Mouse (Mus musculus): ENCODE data around the gene Grm3. TPM values are rescaled to one million over a fixed set of nuclear protein-coding genes. Genes with fewer than 3 reads are reported as not detected.

Grm3 gene
- polyA plus RNA-seq, 1 experiment = not detected

DNA sequence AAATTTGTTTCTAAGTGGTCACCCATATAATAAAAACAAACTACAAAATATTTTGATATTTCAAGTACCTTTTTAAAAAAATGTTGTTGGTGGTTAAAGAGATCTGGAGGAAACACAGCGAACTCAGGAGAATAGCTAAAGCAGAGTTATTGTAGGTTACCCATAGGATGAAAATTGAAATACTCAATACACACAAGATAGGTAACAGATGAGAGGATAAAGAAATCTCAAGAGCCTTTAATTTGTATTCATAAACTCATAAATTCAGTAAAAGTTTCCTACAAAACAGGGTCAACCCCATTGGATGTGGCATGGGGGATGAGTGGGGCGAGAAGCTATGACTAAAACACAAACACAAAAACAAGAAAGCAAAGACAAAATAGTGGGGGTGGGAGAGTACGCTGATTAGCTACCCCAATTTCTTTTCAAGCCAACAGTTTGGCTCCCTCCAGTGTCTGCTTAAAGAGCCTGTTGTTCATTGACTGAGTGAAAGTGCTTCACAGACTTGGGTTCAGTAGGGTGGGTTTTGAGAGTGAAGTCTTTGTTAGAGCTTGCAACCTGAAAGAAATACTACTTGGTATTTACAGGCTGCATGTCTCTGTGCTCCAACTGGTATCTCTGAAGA, 21.5 kb downstream of the Grm3 start:
- WGBS = 46% methylated on average over 3 of the region's 3 CpGs
- Histone ChIP-seq H3K4me1 (ENCODE audit: control insufficient read depth, insufficient read depth, low read length) (no peaks in the 10 kb centered on the region), H3K4me3 (replicated peaks; ENCODE audit: extremely low read depth, low read depth, low read length) (no peak overlapping the region)
- DNase-seq = no peak
- TF ChIP-seq CTCF (IDR thresholded peaks at IDR 0.05; ENCODE audit: insufficient read depth, low read length) (no peak), POLR2A (IDR thresholded peaks at IDR 0.05; ENCODE audit: borderline replicate concordance, extremely low read depth, low read depth, low read length) (no peak)

DNA sequence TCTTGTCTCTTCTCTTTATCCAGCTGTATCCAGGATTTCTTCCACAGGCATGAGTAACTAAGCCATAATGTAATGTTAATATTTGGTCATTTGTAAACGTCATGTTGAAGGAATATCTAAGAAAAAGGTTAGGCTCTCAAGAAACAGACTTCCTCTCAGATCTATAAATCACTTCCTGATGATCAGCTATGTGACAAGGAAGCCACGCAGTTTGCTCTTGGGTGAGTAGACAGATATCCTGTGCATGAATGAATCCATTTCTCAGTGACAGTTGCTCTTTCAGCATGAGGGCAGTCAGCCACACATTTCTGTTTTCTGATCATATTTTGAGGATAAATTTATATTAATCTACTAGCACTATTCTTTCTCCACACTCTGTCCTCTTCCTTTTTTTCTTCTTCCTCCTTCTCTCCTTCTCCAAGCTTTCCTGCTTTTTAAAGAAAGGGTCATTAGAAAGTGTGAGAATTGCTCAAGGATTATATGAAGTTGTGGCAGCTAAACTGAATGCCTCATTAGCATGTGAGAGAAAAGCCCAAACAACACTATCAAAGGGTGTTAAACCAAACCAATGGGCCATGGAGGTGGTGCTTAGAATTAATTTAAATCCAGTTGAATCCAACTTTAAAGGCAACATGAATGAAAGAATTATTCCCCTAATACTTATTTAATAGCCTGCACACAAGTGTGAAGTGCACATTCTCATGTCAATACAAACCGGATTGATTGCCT, 22.1 kb downstream of the Grm3 start:
- 12% methylated on average over 3 of the region's 3 CpGs for WGBS
- H3K4me3 ChIP-seq (replicated peaks; ENCODE audit: extremely low read depth, low read depth, low read length) = no peak overlapping the region
- no peak for DNase-seq
- no peak for TF ChIP-seq POLR2A (IDR thresholded peaks at IDR 0.05; ENCODE audit: borderline replicate concordance, extremely low read depth, low read depth, low read length)
- TF ChIP-seq CTCF (IDR thresholded peaks at IDR 0.05; ENCODE audit: insufficient read depth, low read length) = no peak
- H3K4me1 ChIP-seq (ENCODE audit: control insufficient read depth, insufficient read depth, low read length) = no peaks in the 10 kb centered on the region

DNA sequence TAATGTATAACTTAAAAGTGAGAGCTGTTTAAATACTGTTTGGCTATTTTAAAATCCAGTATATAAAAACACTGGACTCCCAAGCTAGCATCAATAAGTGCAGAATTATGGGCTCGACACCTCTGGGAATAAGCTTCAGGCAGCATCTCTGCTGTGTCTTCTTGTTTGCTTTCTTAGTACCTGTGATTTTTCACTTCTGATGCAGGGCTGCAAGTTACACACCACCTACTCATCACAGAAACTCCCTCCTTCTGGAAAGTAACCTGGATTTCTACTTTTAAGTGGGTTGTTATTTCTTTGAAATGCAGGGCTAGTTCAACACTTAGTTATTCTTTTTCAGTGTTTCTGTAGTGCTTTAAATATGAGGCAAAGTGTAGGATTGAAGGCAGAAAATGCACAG, 32.6 kb downstream of the Grm3 start:
- no peaks in the 10 kb centered on the region for H3K4me1 ChIP-seq (ENCODE audit: control insufficient read depth, insufficient read depth, low read length)
- TF ChIP-seq CTCF (IDR thresholded peaks at IDR 0.05; ENCODE audit: insufficient read depth, low read length) = no peak
- no peak for TF ChIP-seq POLR2A (IDR thresholded peaks at IDR 0.05; ENCODE audit: borderline replicate concordance, extremely low read depth, low read depth, low read length)
- no peak overlapping the region for H3K4me3 ChIP-seq (replicated peaks; ENCODE audit: extremely low read depth, low read depth, low read length)
- DNase-seq = no peak
- 71% methylated on average over 1 of the region's 1 CpGs for WGBS

DNA sequence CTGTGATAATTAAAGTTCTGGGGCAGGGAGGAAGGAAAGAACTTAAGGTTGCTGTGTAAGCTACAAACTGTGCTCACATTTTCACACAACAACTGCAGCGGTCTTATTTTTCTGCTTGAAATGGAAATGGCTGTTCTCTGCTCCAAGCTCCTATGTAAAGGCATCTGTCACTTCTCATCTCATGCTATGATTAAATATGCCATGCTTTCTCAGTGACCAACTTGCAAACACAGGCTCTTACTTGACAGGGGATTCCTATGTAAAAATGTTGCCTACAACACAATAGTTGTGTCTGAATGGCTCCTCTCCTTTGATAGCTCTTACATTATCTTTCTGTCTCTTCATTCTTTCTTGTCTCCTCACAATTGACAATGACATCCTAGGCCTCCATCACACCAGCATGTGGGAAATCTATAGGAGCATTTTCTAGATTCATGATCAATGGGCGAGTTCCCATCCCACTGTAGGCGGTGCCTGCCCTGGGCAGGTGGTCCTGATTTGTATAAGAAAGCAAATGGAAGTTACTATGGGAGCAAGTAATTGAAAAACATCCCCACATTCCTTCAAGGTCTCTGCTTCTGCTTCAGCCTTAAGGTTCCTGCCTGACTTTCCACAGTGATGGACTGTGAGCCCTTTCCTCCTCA, 34.2 kb downstream of the Grm3 start:
- WGBS = 55% methylated on average over 3 of the region's 3 CpGs
- TF ChIP-seq CTCF (IDR thresholded peaks at IDR 0.05; ENCODE audit: insufficient read depth, low read length) = no peak
- no peak for DNase-seq
- Histone ChIP-seq H3K4me1 (ENCODE audit: control insufficient read depth, insufficient read depth, low read length) (no peaks in the 10 kb centered on the region), H3K4me3 (replicated peaks; ENCODE audit: extremely low read depth, low read depth, low read length) (no peak overlapping the region)

DNA sequence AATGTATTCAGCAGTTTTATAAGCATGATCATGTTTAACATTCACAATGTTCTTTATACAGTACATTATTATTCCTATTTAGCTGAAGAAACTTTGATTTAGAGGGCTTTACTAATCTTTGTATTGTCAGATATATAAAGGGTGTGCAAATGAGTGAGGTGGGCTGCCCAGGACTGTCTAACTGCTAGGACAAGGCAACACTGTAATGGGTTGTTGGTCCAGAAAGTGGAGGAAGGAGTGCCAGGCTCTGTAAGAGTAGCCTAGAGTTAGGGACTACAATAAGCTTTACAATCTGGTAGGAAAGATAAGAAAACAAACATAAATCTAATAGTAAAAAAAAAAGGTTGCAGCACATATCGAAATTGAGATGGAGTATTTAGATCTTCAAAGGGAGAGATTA, 34.8 kb downstream of the Grm3 start:
- Histone ChIP-seq H3K4me3 (replicated peaks; ENCODE audit: extremely low read depth, low read depth, low read length) (no peak overlapping the region), H3K4me1 (ENCODE audit: control insufficient read depth, insufficient read depth, low read length) (no peaks in the 10 kb centered on the region)
- 16% methylated on average over 1 of the region's 1 CpGs for WGBS
- TF ChIP-seq POLR2A (IDR thresholded peaks at IDR 0.05; ENCODE audit: borderline replicate concordance, extremely low read depth, low read depth, low read length) = no peak
- no peak for TF ChIP-seq CTCF (IDR thresholded peaks at IDR 0.05; ENCODE audit: insufficient read depth, low read length)
- DNase-seq = no peak

DNA sequence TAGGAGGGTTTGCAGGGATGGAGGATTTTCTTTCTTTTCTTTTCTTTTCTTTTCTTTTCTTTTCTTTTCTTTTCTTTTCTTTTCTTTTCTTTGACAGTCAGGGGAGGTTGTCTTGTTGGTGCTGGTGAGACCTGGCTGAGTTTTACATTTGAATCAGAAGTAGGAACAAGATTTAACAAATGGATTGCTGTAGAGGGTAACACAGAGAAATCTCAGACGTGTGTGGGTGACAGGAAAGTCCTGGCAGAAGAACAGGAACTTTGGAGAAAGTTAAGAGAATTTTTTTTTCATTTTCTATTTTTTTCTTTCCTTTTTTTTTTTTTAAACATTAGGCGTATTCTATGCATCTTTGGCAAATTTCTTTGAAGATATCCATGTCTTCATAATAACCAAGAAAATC, 41.8 kb downstream of the Grm3 start:
- no peak for TF ChIP-seq POLR2A (IDR thresholded peaks at IDR 0.05; ENCODE audit: borderline replicate concordance, extremely low read depth, low read depth, low read length)
- no peak for TF ChIP-seq CTCF (IDR thresholded peaks at IDR 0.05; ENCODE audit: insufficient read depth, low read length)
- WGBS = 43% methylated on average over 2 of the region's 2 CpGs
- DNase-seq = no peak
- Histone ChIP-seq H3K4me1 (ENCODE audit: control insufficient read depth, insufficient read depth, low read length) (no peaks in the 10 kb centered on the region), H3K4me3 (replicated peaks; ENCODE audit: extremely low read depth, low read depth, low read length) (no peak overlapping the region)

DNA sequence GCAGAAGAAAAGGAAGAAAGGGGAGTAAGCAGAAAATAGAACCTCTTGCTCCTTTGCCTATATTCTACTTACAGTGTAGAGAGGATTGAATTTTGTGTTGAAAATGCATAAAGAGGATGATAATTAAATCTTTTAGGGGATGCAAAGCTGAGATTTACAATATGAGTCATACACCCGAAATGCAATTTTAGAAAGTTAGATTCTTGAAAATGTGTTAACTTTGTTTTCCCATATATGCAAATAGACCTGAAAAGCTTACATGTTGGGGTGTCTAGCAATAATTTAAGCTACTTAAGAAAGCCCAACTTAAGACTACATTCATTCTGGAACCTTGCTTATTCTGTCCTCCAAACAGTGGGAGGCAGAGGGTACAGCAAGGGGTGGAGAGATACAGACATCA, 56.0 kb downstream of the Grm3 start:
- no peak for TF ChIP-seq CTCF (IDR thresholded peaks at IDR 0.05; ENCODE audit: insufficient read depth, low read length)
- no peak for TF ChIP-seq POLR2A (IDR thresholded peaks at IDR 0.05; ENCODE audit: borderline replicate concordance, extremely low read depth, low read depth, low read length)
- Histone ChIP-seq H3K4me3 (replicated peaks; ENCODE audit: extremely low read depth, low read depth, low read length) (no peak overlapping the region), H3K4me1 (ENCODE audit: control insufficient read depth, insufficient read depth, low read length) (no peaks in the 10 kb centered on the region)
- WGBS = 77% methylated on average over 1 of the region's 1 CpGs
- no peak for DNase-seq

DNA sequence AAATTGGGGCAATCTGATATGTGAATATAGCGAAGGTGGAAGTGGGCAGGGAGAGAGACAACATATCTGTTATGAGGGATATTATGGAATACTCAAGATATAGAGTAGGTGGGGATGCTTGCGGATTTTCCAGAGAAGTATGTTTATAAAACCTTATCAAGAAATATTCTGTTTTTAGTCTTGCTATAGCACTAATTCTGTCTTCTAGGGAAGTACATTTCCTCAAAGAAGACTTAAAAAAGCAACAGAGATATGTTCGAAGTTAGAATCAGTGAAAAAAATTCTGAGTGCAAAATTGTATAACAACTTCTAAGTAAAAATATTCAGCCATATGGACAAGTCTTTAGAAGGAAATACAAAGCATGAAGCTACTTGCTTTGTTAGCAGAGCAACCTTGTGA, 61.6 kb downstream of the Grm3 start:
- no peak for DNase-seq
- 72% methylated on average over 3 of the region's 3 CpGs for WGBS
- Histone ChIP-seq H3K4me3 (replicated peaks; ENCODE audit: extremely low read depth, low read depth, low read length) (no peak overlapping the region), H3K4me1 (ENCODE audit: control insufficient read depth, insufficient read depth, low read length) (no peaks in the 10 kb centered on the region)
- TF ChIP-seq POLR2A (IDR thresholded peaks at IDR 0.05; ENCODE audit: borderline replicate concordance, extremely low read depth, low read depth, low read length) (no peak), CTCF (IDR thresholded peaks at IDR 0.05; ENCODE audit: insufficient read depth, low read length) (no peak)

DNA sequence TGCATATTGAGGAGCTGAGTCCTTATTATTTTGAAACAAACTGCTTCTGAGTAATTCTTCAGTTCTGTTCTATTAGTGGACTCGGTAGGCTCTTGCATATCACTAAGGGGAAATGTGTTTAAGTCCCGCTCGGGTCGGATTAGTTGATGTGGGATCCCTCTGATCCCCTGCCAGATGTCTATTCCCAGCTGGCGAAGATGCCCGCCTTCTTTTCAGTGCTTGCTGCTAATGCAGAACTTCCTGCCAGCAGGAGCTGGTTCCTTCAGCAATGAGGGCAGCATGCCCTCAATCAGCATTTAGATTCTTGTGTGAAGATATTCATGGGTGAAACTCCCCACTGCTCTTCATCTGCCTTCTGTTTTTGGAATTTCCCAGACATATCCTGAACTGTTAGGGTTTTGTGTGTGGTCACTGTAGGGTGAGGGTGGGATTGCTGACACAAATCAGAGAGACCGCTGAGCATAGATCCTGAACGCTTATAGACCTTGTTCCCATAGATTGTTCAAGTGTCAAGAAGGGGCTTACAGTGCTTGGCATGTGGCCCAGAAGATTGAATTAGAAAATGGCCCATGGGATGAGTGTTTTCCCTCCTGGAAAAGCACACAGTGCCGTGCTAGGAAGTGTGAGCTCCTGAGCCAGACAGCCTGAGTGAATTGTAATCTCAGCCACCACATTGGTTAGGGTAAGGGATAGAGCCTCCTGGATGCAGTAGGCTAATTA, 62.9 kb downstream of the Grm3 start:
- Histone ChIP-seq H3K4me3 (replicated peaks; ENCODE audit: extremely low read depth, low read depth, low read length) (no peak overlapping the region), H3K4me1 (ENCODE audit: control insufficient read depth, insufficient read depth, low read length) (no peaks in the 10 kb centered on the region)
- DNase-seq = no peak
- TF ChIP-seq CTCF (IDR thresholded peaks at IDR 0.05; ENCODE audit: insufficient read depth, low read length) = no peak
- TF ChIP-seq POLR2A (IDR thresholded peaks at IDR 0.05; ENCODE audit: borderline replicate concordance, extremely low read depth, low read depth, low read length) = no peak
- WGBS = 54% methylated on average over 9 of the region's 9 CpGs
